8 mouse cellular contexts compared by ENCODE assay signal in the genomic region with DNA sequence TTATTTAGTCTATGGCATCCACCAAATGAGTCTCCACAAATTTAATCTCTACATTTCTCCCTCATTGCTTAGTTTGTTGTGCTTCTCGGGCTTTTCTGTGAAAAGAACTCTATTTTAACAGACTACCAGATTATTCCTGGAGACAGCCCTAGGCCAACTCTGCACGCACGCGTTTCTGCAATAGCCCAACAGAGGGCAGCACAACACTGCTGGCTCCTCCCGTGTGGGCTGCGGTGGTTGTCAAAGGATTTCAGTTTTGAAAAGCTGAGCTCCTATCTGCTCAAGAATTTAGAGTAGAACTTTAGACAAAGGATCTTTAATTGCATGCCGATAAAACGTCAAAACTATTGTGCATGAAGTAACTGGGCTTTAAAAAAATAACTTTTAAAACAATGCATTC. TPM values are rescaled to one million over a fixed set of nuclear protein-coding genes. Genes with fewer than 3 reads are reported as not detected.
A peak's percentile ranks its signal among the peaks of the same experiment; 100 is the strongest.
DNase-seq lines count a peak whose midpoint lies in the region; ATAC-seq and TF ChIP-seq lines count a peak whose summit lies in the region.

No protein-coding gene starts in this region.

- peak; percentile 97 for TF ChIP-seq CTCF in kidney, adult 2 months (conservative IDR thresholded peaks at IDR 0.05; ENCODE audit: insufficient read depth, insufficient read length, low read depth, low read length)

- 2% methylated on average over 8 of the region's 8 CpGs for WGBS in heart, embryonic 11.5 days (ENCODE audit: insufficient replicate concordance)
- WGBS in kidney, adult 2 months, result 1% methylated on average over 8 of the region's 8 CpGs
- 4% methylated on average over 8 of the region's 8 CpGs for WGBS in limb, embryonic 12.5 days

- no peaks in the 10 kb centered on the region for H3K27me3 ChIP-seq in heart, embryonic 11.5 days (ENCODE audit: control insufficient read depth, insufficient read depth, low read length)
- no peaks in the 10 kb centered on the region for H3K27me3 ChIP-seq in kidney, adult 2 months (replicated peaks; ENCODE audit: control insufficient read depth, insufficient read depth, low read length)
- H3K27me3 ChIP-seq in limb, embryonic 12.5 days, result peaks cover 3% of the 10 kb centered on the region; the same call in 1 of the 2 replicates

- H3K36me3 ChIP-seq in heart, embryonic 11.5 days (ENCODE audit: control insufficient read depth, insufficient read depth, low read length), result no peaks in the 10 kb centered on the region
- H3K36me3 ChIP-seq in kidney, adult 2 months (ENCODE audit: control insufficient read depth, insufficient read depth, low read length), result no peaks in the 10 kb centered on the region
- H3K36me3 ChIP-seq in limb, embryonic 12.5 days, result no peaks in the 10 kb centered on the region

- H3K4me2 ChIP-seq in heart, embryonic 11.5 days, result no peak overlapping the region
- no peak overlapping the region for H3K4me2 ChIP-seq in limb, embryonic 12.5 days

- H3K4me3 ChIP-seq in heart, embryonic 11.5 days (ENCODE audit: low read depth, low read length), result no peak overlapping the region
- no peak overlapping the region for H3K4me3 ChIP-seq in kidney, adult 2 months (ENCODE audit: insufficient read depth, low read depth, low read length)
- H3K4me3 ChIP-seq in limb, embryonic 12.5 days (replicated peaks), result no peak overlapping the region

- peak; percentile 92 for DNase-seq in heart, adult 11 months
- DNase-seq in gastrocnemius, postnatal 10 days, result peak; percentile 83
- DNase-seq in kidney, adult 2 months, result peak; percentile 83
- DNase-seq in monocyte, adult 2 months (ENCODE audit: low read depth in 1 of 2, low spot score in 2 of 2), result peak; percentile 22 to 67
- peak; percentile 58 to 86 for DNase-seq in spleen, postnatal 4 days (ENCODE audit: low spot score in 2 of 2)

- no peak for TF ChIP-seq POLR2A in kidney, adult 2 months (IDR thresholded peaks at IDR 0.05; ENCODE audit: low read depth, low read length)

- H3K4me1 ChIP-seq in heart, embryonic 11.5 days (ENCODE audit: control insufficient read depth, insufficient read depth, low read length), result no peaks in the 10 kb centered on the region
- no peaks in the 10 kb centered on the region for H3K4me1 ChIP-seq in kidney, adult 2 months (ENCODE audit: control insufficient read depth, insufficient read depth, low read length)
- no peaks in the 10 kb centered on the region; the same call in 1 of the 2 replicates for H3K4me1 ChIP-seq in limb, embryonic 12.5 days (replicated peaks)

- no peak overlapping the region for H3K9ac ChIP-seq in heart, embryonic 11.5 days (ENCODE audit: low read depth, low read length)
- no peak overlapping the region for H3K9ac ChIP-seq in limb, embryonic 12.5 days (replicated peaks)

- ATAC-seq in heart, embryonic 11.5 days (replicated peaks; ENCODE audit: insufficient number of reproducible peaks, low FRiP score, low TSS enrichment), result no peak
- peak; percentile 98 for ATAC-seq in common myeloid progenitor, adult 5-6 weeks (replicated peaks; ENCODE audit: low read depth, poor library complexity, severe bottlenecking)
- ATAC-seq in limb, embryonic 12.5 days (ENCODE audit: insufficient number of reproducible peaks, insufficient read depth, low FRiP score, low TSS enrichment, low read depth), result 0 out of 2 replicates have a peak, but pooled peaks have one; percentile 66

- H3K9me3 ChIP-seq in heart, embryonic 11.5 days (replicated peaks; ENCODE audit: control insufficient read depth, low read length), result no peaks in the 10 kb centered on the region
- no peaks in the 10 kb centered on the region for H3K9me3 ChIP-seq in limb, embryonic 12.5 days

- H3K27ac ChIP-seq in heart, embryonic 11.5 days (ENCODE audit: low read depth, low read length), result no peak overlapping the region
- no peak overlapping the region for H3K27ac ChIP-seq in kidney, adult 2 months (ENCODE audit: insufficient read depth, low read depth, low read length)
- no peak overlapping the region for H3K27ac ChIP-seq in limb, embryonic 12.5 days

RNA-seq across cellular contexts. Expression of gene Ifrd1, which starts 8.9 kb away (rescaled TPM):
- polyA plus RNA-seq in heart, embryonic 11.5 days (2014; fragmentation: Nextera tagmentation; extraction: Ambion mirVana), result 93.6 and 103 TPM in 2 replicates
- total RNA-seq in common myeloid progenitor, adult 5-6 weeks (2017), result 129 and 177 TPM in 2 replicates
- 10 to 100 TPM; 78.5 to 81.5 TPM for total RNA-seq in gastrocnemius, postnatal 10 days (2021)
- 7.9 and 8.2 TPM in 2 replicates for polyA plus RNA-seq in kidney, adult 2 months (2012; rRNA removed)
- 128 and 131 TPM in 2 replicates for polyA plus RNA-seq in limb, embryonic 12.5 days (2016; fragmentation: Nextera tagmentation; extraction: Ambion mirVana)

RNA-seq across cellular contexts. Expression of gene Lsmem1, which starts 57.9 kb away (rescaled TPM):
- 21.4 and 23.9 TPM in 2 replicates for polyA plus RNA-seq in heart, embryonic 11.5 days (2014; fragmentation: Nextera tagmentation; extraction: Ambion mirVana)
- not detected in 2 replicates for total RNA-seq in common myeloid progenitor, adult 5-6 weeks (2017)
- total RNA-seq in gastrocnemius, postnatal 10 days (2021), result 10 to 100 TPM; 40.8 to 45.7 TPM
- 0.20 TPM in 1 of 2 replicates, not detected in the other for polyA plus RNA-seq in kidney, adult 2 months (2012; rRNA removed)
- polyA plus RNA-seq in limb, embryonic 12.5 days (2016; fragmentation: Nextera tagmentation; extraction: Ambion mirVana), result 0.19 TPM in 1 of 2 replicates, not detected in the other

Comparison
In these comparisons a context has a peak if more than half of its experiments do, and no peak if none do; other contexts are left out.
1. RNA of gene Ifrd1, which starts 8.9 kb away (polyA plus RNA-seq): 128 to 131 TPM in limb, embryonic 12.5 days and 93.6 to 103 TPM in heart, embryonic 11.5 days; 7.9 to 8.2 TPM in kidney, adult 2 months; every median in the first group is over 10 times any median in the second.
2. RNA of gene Lsmem1, which starts 57.9 kb away (polyA plus RNA-seq): 21.4 to 23.9 TPM in heart, embryonic 11.5 days; 0.20 TPM in kidney, adult 2 months and 0.19 TPM in limb, embryonic 12.5 days; every median in the first group is over 10 times any median in the second.
3. Peak in every context shown above with its lines, with median percentiles within 50 percentile points of each other: DNase-seq.